28 mouse cellular contexts compared by ENCODE assay signal in the genomic region with DNA sequence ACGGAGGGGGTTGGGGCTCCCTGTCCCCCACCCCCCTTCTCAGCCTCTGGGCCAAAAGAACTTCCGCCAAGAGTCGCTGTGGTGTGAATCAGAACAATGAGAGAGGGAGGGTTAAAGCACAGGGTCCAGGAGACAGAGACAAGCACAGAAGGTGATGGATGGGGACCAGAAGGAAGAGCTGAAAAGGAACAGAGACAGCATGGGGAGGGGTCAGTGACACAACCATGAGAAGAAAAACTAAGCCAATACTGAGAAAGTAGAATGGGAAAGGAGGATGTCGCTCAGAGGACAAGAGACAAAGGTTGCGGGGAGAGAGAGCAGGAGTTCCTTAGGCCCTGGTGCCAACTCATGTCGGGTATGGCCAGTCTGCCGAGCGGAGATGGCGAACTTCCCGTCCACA. TPM values are rescaled to one million over a fixed set of nuclear protein-coding genes. Genes with fewer than 3 reads are reported as not detected.
A peak's percentile ranks its signal among the peaks of the same experiment; 100 is the strongest.
DNase-seq lines count a peak whose midpoint lies in the region; ATAC-seq lines count a peak whose summit lies in the region.
"Had no signal": no experiment of that assay in that cellular context is flagged by ENCODE, and none has a peak within 500 bp of the region (broad histone marks: within the 10 kb centered on the region; RNA-seq: fewer than 3 reads in every experiment).

No protein-coding gene starts in this region.

- H3K27me3 ChIP-seq in hindbrain, embryonic 11.5 days (ENCODE audit: control insufficient read depth, insufficient read depth, low read length) = peaks cover 19% of the 10 kb centered on the region
- H3K27me3 ChIP-seq in hindbrain, embryonic 13.5 days = peaks cover 89% of the 10 kb centered on the region
- peaks cover 20% of the 10 kb centered on the region for H3K27me3 ChIP-seq in neural tube, embryonic 11.5 days (ENCODE audit: control insufficient read depth, insufficient read depth, low read length)
- peaks cover 65% of the 10 kb centered on the region for H3K27me3 ChIP-seq in neural tube, embryonic 15.5 days (replicated peaks)
- H3K27me3 ChIP-seq: Patski had no signal

- DNase-seq in embryo, embryonic 10 days (ENCODE audit: low spot score) = peak; percentile 69
- no peak for DNase-seq in embryo, embryonic 11 days
- no peak for DNase-seq in hindbrain, embryonic 11.5 days (ENCODE audit: low spot score)
- peak; percentile 49 for DNase-seq in neural tube, embryonic 11.5 days (ENCODE audit: low spot score)
- peak; percentile 72 for DNase-seq in embryo, embryonic 10.5 days (ENCODE audit: low spot score)
- no peak for DNase-seq in ovary, postnatal 14 days (ENCODE audit: low spot score)
- DNase-seq: adrenal gland, adult 8-10 months; adrenal gland, postnatal 14 days; adrenal gland, postnatal 36 days; B cell, adult 2 months; cerebellum, adult 11-12 months; cerebellum, adult 2 months; cerebellum, adult 9-10 months; cerebellum, postnatal 36 days had no signal

- H3K9me3 ChIP-seq in hindbrain, embryonic 11.5 days (ENCODE audit: control insufficient read depth, low read length) = no peaks in the 10 kb centered on the region
- no peaks in the 10 kb centered on the region for H3K9me3 ChIP-seq in hindbrain, embryonic 13.5 days
- no peaks in the 10 kb centered on the region for H3K9me3 ChIP-seq in neural tube, embryonic 11.5 days (ENCODE audit: control insufficient read depth, low read length)
- no peaks in the 10 kb centered on the region for H3K9me3 ChIP-seq in neural tube, embryonic 15.5 days (replicated peaks)
- H3K9me3 ChIP-seq: embryonic facial prominence, embryonic 13.5 days; embryonic facial prominence, embryonic 15.5 days; forebrain, embryonic 10.5 days; forebrain, embryonic 12.5 days had no signal

- 0 out of 2 replicates have a peak, but pooled peaks have one; percentile 28 for ATAC-seq in hindbrain, embryonic 11.5 days (ENCODE audit: low FRiP score)
- no peak for ATAC-seq in hindbrain, embryonic 13.5 days (ENCODE audit: low FRiP score)
- ATAC-seq in neural tube, embryonic 11.5 days (ENCODE audit: insufficient read depth, low FRiP score, low TSS enrichment) = peak; percentile 24; the same call in 1 of the 2 replicates
- no peak for ATAC-seq in neural tube, embryonic 15.5 days (ENCODE audit: low FRiP score)
- ATAC-seq: activated CD4-positive, CD25-positive, alpha-beta regulatory T cell, adult 4 months; CD4-positive, CD25-positive, alpha-beta regulatory T cell, adult 4 months; forebrain, embryonic 16.5 days; Patski had no signal

- H3K4me2 ChIP-seq in hindbrain, embryonic 11.5 days (replicated peaks; ENCODE audit: low read depth, low read length) = no peak overlapping the region
- H3K4me2 ChIP-seq in hindbrain, embryonic 13.5 days = no peak overlapping the region
- H3K4me2 ChIP-seq in neural tube, embryonic 11.5 days (ENCODE audit: low read depth) = no peak overlapping the region
- no peak overlapping the region for H3K4me2 ChIP-seq in neural tube, embryonic 15.5 days

- H3K27ac ChIP-seq in hindbrain, embryonic 11.5 days (ENCODE audit: low read depth, low read length) = peak overlapping the region; percentile 68; the same call in 1 of the 2 replicates
- no peak overlapping the region for H3K27ac ChIP-seq in hindbrain, embryonic 13.5 days
- H3K27ac ChIP-seq in neural tube, embryonic 11.5 days (ENCODE audit: low read depth, low read length) = no peak overlapping the region
- H3K27ac ChIP-seq in neural tube, embryonic 15.5 days (replicated peaks) = no peak overlapping the region
- H3K27ac ChIP-seq: embryonic facial prominence, embryonic 13.5 days; embryonic facial prominence, embryonic 15.5 days; forebrain, embryonic 10.5 days; forebrain, embryonic 12.5 days had no signal

- H3K4me1 ChIP-seq in hindbrain, embryonic 11.5 days (replicated peaks; ENCODE audit: control insufficient read depth, insufficient read depth, low read length) = peaks cover 30% of the 10 kb centered on the region
- H3K4me1 ChIP-seq in hindbrain, embryonic 13.5 days (replicated peaks) = peaks cover 36% of the 10 kb centered on the region
- peaks cover 22% of the 10 kb centered on the region for H3K4me1 ChIP-seq in neural tube, embryonic 11.5 days (ENCODE audit: control insufficient read depth, insufficient read depth, low read length)
- H3K4me1 ChIP-seq in neural tube, embryonic 15.5 days = peaks cover 28% of the 10 kb centered on the region

- peaks cover 3% of the 10 kb centered on the region; the same call in 1 of the 2 replicates for H3K36me3 ChIP-seq in hindbrain, embryonic 11.5 days (ENCODE audit: control insufficient read depth, insufficient read depth, low read length)
- peaks cover 4% of the 10 kb centered on the region; the same call in 1 of the 2 replicates for H3K36me3 ChIP-seq in hindbrain, embryonic 13.5 days
- H3K36me3 ChIP-seq in neural tube, embryonic 11.5 days (ENCODE audit: control insufficient read depth, insufficient read depth, low read length) = no peaks in the 10 kb centered on the region
- H3K36me3 ChIP-seq in neural tube, embryonic 15.5 days = no peaks in the 10 kb centered on the region
- H3K36me3 ChIP-seq: embryonic facial prominence, embryonic 13.5 days; forebrain, embryonic 12.5 days; G1E had no signal

- 0 out of 2 replicates have a peak overlapping the region, but pooled peaks have one; percentile 27 for H3K9ac ChIP-seq in hindbrain, embryonic 11.5 days (ENCODE audit: low read depth, low read length)
- no peak overlapping the region for H3K9ac ChIP-seq in hindbrain, embryonic 13.5 days
- no peak overlapping the region for H3K9ac ChIP-seq in neural tube, embryonic 11.5 days (ENCODE audit: low read length)
- H3K9ac ChIP-seq in neural tube, embryonic 15.5 days (replicated peaks) = no peak overlapping the region
- H3K9ac ChIP-seq: embryonic facial prominence, embryonic 13.5 days; embryonic facial prominence, embryonic 15.5 days; forebrain, embryonic 12.5 days had no signal

- no peak overlapping the region for H3K4me3 ChIP-seq in hindbrain, embryonic 11.5 days (ENCODE audit: low read depth, low read length)
- H3K4me3 ChIP-seq in hindbrain, embryonic 13.5 days = no peak overlapping the region
- H3K4me3 ChIP-seq in neural tube, embryonic 11.5 days (ENCODE audit: low read depth, low read length) = no peak overlapping the region
- H3K4me3 ChIP-seq in neural tube, embryonic 15.5 days (replicated peaks) = no peak overlapping the region
- H3K4me3 ChIP-seq: erythroblast, embryonic 14.5 days had no signal

- WGBS in hindbrain, embryonic 11.5 days = 27% methylated on average over 10 of the region's 10 CpGs
- 15% methylated on average over 10 of the region's 10 CpGs for WGBS in hindbrain, embryonic 13.5 days
- WGBS in neural tube, embryonic 11.5 days = 21% methylated on average over 10 of the region's 10 CpGs
- 21% methylated on average over 10 of the region's 10 CpGs for WGBS in neural tube, embryonic 15.5 days

RNA-seq across cellular contexts. Expression of gene Gm47841, which starts 4.7 kb away (rescaled TPM):
- not detected in 2 replicates for polyA plus RNA-seq in hindbrain, embryonic 11.5 days (2014; fragmentation: Nextera tagmentation; extraction: Ambion mirVana)
- polyA plus RNA-seq in hindbrain, embryonic 13.5 days (2015; fragmentation: Nextera tagmentation; extraction: Ambion mirVana) = not detected in 2 replicates
- not detected in 2 replicates for polyA plus RNA-seq in neural tube, embryonic 11.5 days (2014; fragmentation: Nextera tagmentation; extraction: Ambion mirVana)
- 0.14 TPM in 1 of 2 replicates, not detected in the other for polyA plus RNA-seq in neural tube, embryonic 15.5 days (2015; fragmentation: Nextera tagmentation; extraction: Ambion mirVana)
- polyA plus RNA-seq: activated CD4-positive, CD25-positive, alpha-beta regulatory T cell, adult 4 months; CD4-positive, CD25-positive, alpha-beta regulatory T cell, adult 4 months; cerebellum, adult 2 months; embryonic facial prominence, embryonic 11.5 days; embryonic facial prominence, embryonic 13.5 days; embryonic facial prominence, embryonic 15.5 days; erythroblast, embryonic 14.5 days; forebrain, embryonic 10.5 days; forebrain, embryonic 12.5 days; forebrain, embryonic 14.5 days; forebrain, embryonic 16.5 days; G1E had no signal

RNA-seq across cellular contexts. Expression of gene Fignl2, which starts 26.5 kb away (rescaled TPM):
- 1.2 and 2.1 TPM in 2 replicates for polyA plus RNA-seq in hindbrain, embryonic 11.5 days (2014; fragmentation: Nextera tagmentation; extraction: Ambion mirVana)
- polyA plus RNA-seq in hindbrain, embryonic 13.5 days (2015; fragmentation: Nextera tagmentation; extraction: Ambion mirVana) = 0.16 and 0.23 TPM in 2 replicates
- 1.6 and 1.7 TPM in 2 replicates for polyA plus RNA-seq in neural tube, embryonic 11.5 days (2014; fragmentation: Nextera tagmentation; extraction: Ambion mirVana)
- 0.20 and 0.22 TPM in 2 replicates for polyA plus RNA-seq in neural tube, embryonic 15.5 days (2015; fragmentation: Nextera tagmentation; extraction: Ambion mirVana)
- polyA plus RNA-seq: activated CD4-positive, CD25-positive, alpha-beta regulatory T cell, adult 4 months; CD4-positive, CD25-positive, alpha-beta regulatory T cell, adult 4 months; erythroblast, embryonic 14.5 days; forebrain, embryonic 14.5 days; forebrain, embryonic 16.5 days; G1E had no signal

Comparison
In these comparisons a context has a peak if more than half of its experiments do, and no peak if none do; other contexts are left out.
1. DNase-seq: peak in embryo, embryonic 10 days (single experiment), neural tube, embryonic 11.5 days (single experiment) and embryo, embryonic 10.5 days (single experiment); none in embryo, embryonic 11 days (single experiment), hindbrain, embryonic 11.5 days (single experiment) and ovary, postnatal 14 days (single experiment).
2. ATAC-seq: peak in hindbrain, embryonic 11.5 days (single experiment) and neural tube, embryonic 11.5 days (single experiment); none in hindbrain, embryonic 13.5 days (single experiment) and neural tube, embryonic 15.5 days (single experiment).